ENCODE assay signal across 12 mouse cellular contexts in the genomic region with DNA sequence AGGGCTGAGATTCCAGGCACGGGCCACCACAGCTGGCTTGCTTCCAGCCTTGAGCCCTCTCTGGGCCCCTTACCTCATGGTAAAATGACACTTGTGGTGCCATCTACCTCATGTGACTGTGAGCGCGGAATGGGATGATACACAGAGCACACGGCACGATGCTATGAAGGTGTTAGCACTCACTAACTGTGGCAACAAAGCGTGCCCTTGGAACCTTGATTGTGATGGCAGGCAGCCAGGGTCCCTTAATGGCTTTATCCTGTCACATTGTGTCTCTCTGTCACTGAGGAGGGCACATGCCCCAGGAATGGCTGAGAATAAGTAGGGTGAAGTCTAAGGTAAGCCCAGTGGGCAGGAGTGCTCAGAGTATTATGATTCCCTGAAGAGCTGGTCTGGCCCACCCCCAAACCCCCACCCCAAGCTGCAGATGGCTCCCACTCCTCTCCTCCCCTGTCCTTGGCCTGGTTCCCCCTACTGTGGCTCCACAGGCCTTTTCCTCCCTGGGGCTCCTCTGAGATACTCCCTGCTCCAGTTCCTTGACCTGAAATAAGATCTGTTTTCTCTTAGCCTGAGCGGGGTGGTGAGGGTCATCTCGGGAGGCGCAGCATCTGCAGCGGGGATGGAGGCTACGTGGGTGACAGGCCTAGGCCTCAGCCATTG. TPM values are rescaled to one million over a fixed set of nuclear protein-coding genes. Genes with fewer than 3 reads are reported as not detected.
DNase-seq lines count a peak whose midpoint lies in the region; ATAC-seq and TF ChIP-seq lines count a peak whose summit lies in the region.
"Had no signal": no experiment of that assay in that cellular context is flagged by ENCODE, and none has a peak within 500 bp of the region (broad histone marks: within the 10 kb centered on the region; RNA-seq: fewer than 3 reads in every experiment).

No protein-coding gene starts in this region.

- TF ChIP-seq CTCF in heart, postnatal 0 days (IDR thresholded peaks at IDR 0.05; ENCODE audit: low read depth), result no peak

- H3K27ac ChIP-seq in midbrain, embryonic 11.5 days (ENCODE audit: low read depth, low read length), result no peak overlapping the region
- H3K27ac ChIP-seq in midbrain, embryonic 13.5 days, result no peak overlapping the region
- peak overlapping the region; percentile 97 for H3K27ac ChIP-seq in heart, postnatal 0 days (ENCODE audit: low read depth)
- H3K27ac ChIP-seq: hindbrain, embryonic 12.5 days; limb, embryonic 15.5 days; lung, embryonic 15.5 days had no signal

- 70% methylated on average over 11 of the region's 11 CpGs for WGBS in midbrain, embryonic 11.5 days
- 70% methylated on average over 11 of the region's 11 CpGs for WGBS in midbrain, embryonic 13.5 days
- WGBS in heart, postnatal 0 days, result 37% methylated on average over 11 of the region's 11 CpGs

- no peak overlapping the region for H3K4me3 ChIP-seq in midbrain, embryonic 11.5 days (ENCODE audit: low read depth, low read length)
- H3K4me3 ChIP-seq in midbrain, embryonic 13.5 days (replicated peaks), result no peak overlapping the region
- H3K4me3 ChIP-seq in heart, postnatal 0 days (ENCODE audit: low read depth, low read length), result no peak overlapping the region
- H3K4me3 ChIP-seq: hindbrain, embryonic 12.5 days; limb, embryonic 15.5 days; lung, embryonic 15.5 days had no signal

- ATAC-seq in midbrain, embryonic 11.5 days (ENCODE audit: low FRiP score), result no peak
- ATAC-seq in midbrain, embryonic 13.5 days, result no peak
- no peak for ATAC-seq in heart, postnatal 0 days (ENCODE audit: insufficient read depth, low read depth)
- ATAC-seq in erythroid progenitor cell, adult 5-6 weeks (replicated peaks; ENCODE audit: low FRiP score, poor library complexity, severe bottlenecking), result no peak

- H3K27me3 ChIP-seq in midbrain, embryonic 11.5 days (ENCODE audit: control insufficient read depth, insufficient read depth, low read length), result peaks cover 32% of the 10 kb centered on the region
- H3K27me3 ChIP-seq in midbrain, embryonic 13.5 days, result peaks cover 73% of the 10 kb centered on the region
- no peaks in the 10 kb centered on the region for H3K27me3 ChIP-seq in heart, postnatal 0 days (ENCODE audit: control insufficient read depth, insufficient read depth, low read length)

- DNase-seq in gastrocnemius, postnatal 25 days, result peak; percentile 35
- no peak for DNase-seq in gastrocnemius, postnatal 14 days
- no peak for DNase-seq in midbrain, embryonic 11.5 days (ENCODE audit: low spot score, missing footprints)
- DNase-seq in heart, postnatal 0 days (ENCODE audit: low spot score), result peak; percentile 72
- no peak for DNase-seq in spleen, postnatal 4 days (ENCODE audit: low spot score in 2 of 2)
- DNase-seq: retina, postnatal 1 day; spleen, adult 18-20 months had no signal

- H3K36me3 ChIP-seq in midbrain, embryonic 11.5 days (ENCODE audit: control insufficient read depth, insufficient read depth, low read length), result no peaks in the 10 kb centered on the region
- no peaks in the 10 kb centered on the region for H3K36me3 ChIP-seq in midbrain, embryonic 13.5 days
- H3K36me3 ChIP-seq in heart, postnatal 0 days (replicated peaks; ENCODE audit: control insufficient read depth, insufficient read depth, low read length), result no peaks in the 10 kb centered on the region
- H3K36me3 ChIP-seq: hindbrain, embryonic 12.5 days; limb, embryonic 15.5 days; lung, embryonic 15.5 days had no signal

- peak; percentile 74 for TF ChIP-seq EP300 in heart, postnatal 0 days (IDR thresholded peaks at IDR 0.05; ENCODE audit: low read depth)

- intact Hi-C loops in gastrocnemius, postnatal 14 days (cut with DNase I; ENCODE audit: low total_unique reads), result no loop called here

- peak overlapping the region; percentile 9; the same call in 1 of the 2 replicates for H3K9ac ChIP-seq in midbrain, embryonic 11.5 days (ENCODE audit: low read length)
- no peak overlapping the region for H3K9ac ChIP-seq in midbrain, embryonic 13.5 days (replicated peaks)
- H3K9ac ChIP-seq in heart, postnatal 0 days (replicated peaks; ENCODE audit: low read depth, low read length), result peak overlapping the region; percentile 19; the same call in 1 of the 2 replicates
- H3K9ac ChIP-seq: hindbrain, embryonic 12.5 days; limb, embryonic 15.5 days; lung, embryonic 15.5 days had no signal

- H3K4me1 ChIP-seq in midbrain, embryonic 11.5 days (ENCODE audit: control insufficient read depth, insufficient read depth, low read length), result peaks cover 20% of the 10 kb centered on the region
- peaks cover 30% of the 10 kb centered on the region for H3K4me1 ChIP-seq in midbrain, embryonic 13.5 days (replicated peaks)
- H3K4me1 ChIP-seq in heart, postnatal 0 days (ENCODE audit: control insufficient read depth, insufficient read depth), result peaks cover 62% of the 10 kb centered on the region

- H3K4me2 ChIP-seq in midbrain, embryonic 11.5 days, result no peak overlapping the region
- H3K4me2 ChIP-seq in midbrain, embryonic 13.5 days (replicated peaks), result no peak overlapping the region
- no peak overlapping the region for H3K4me2 ChIP-seq in heart, postnatal 0 days (ENCODE audit: low read depth, low read length)
- H3K4me2 ChIP-seq: hindbrain, embryonic 12.5 days; limb, embryonic 15.5 days; lung, embryonic 15.5 days had no signal

- no peaks in the 10 kb centered on the region for H3K9me3 ChIP-seq in midbrain, embryonic 11.5 days (ENCODE audit: control insufficient read depth, low read length)
- no peaks in the 10 kb centered on the region for H3K9me3 ChIP-seq in midbrain, embryonic 13.5 days
- no peaks in the 10 kb centered on the region for H3K9me3 ChIP-seq in heart, postnatal 0 days (replicated peaks; ENCODE audit: control insufficient read depth, low read length)
- H3K9me3 ChIP-seq: hindbrain, embryonic 12.5 days; limb, embryonic 15.5 days; lung, embryonic 15.5 days had no signal

RNA-seq across cellular contexts. Expression of gene Plcd3, which starts 2.8 kb away (rescaled TPM):
- 1 to 10 TPM; 3.2 to 3.9 TPM for total RNA-seq in gastrocnemius, postnatal 25 days (2021)
- total RNA-seq in gastrocnemius, postnatal 14 days (2021), result 1 to 10 TPM; 4.5 TPM
- 0.63 and 0.86 TPM in 2 replicates for polyA plus RNA-seq in midbrain, embryonic 11.5 days (2014; fragmentation: Nextera tagmentation; extraction: Ambion mirVana)
- polyA plus RNA-seq in midbrain, embryonic 13.5 days (2015; fragmentation: Nextera tagmentation; extraction: Ambion mirVana), result 0.99 and 1.1 TPM in 2 replicates
- 27.0 and 38.9 TPM in 2 replicates for total RNA-seq in heart, postnatal 0 days (2014; rRNA removed; ENCODE audit: low replicate concordance)
- polyA plus RNA-seq in heart, postnatal 0 days (2015; fragmentation: Nextera tagmentation; extraction: Ambion mirVana), result 14.5 and 16.3 TPM in 2 replicates
- total RNA-seq in erythroid progenitor cell, adult 5-6 weeks (2015; ENCODE audit: low replicate concordance), result 1.4 TPM in 1 of 2 replicates, not detected in the other
- 3.1 TPM in 1 of 2 replicates, not detected in the other for total RNA-seq in erythroid progenitor cell, adult 5-6 weeks (2017; ENCODE audit: low replicate concordance)

RNA-seq across cellular contexts. Expression of gene Acbd4, which starts 2.8 kb away (rescaled TPM):
- 10 to 100 TPM; 23.7 to 29.7 TPM for total RNA-seq in gastrocnemius, postnatal 25 days (2021)
- total RNA-seq in gastrocnemius, postnatal 14 days (2021), result 10 to 100 TPM; 30.0 to 35.7 TPM
- polyA plus RNA-seq in midbrain, embryonic 11.5 days (2014; fragmentation: Nextera tagmentation; extraction: Ambion mirVana), result 8.2 and 10.5 TPM in 2 replicates
- polyA plus RNA-seq in midbrain, embryonic 13.5 days (2015; fragmentation: Nextera tagmentation; extraction: Ambion mirVana), result 6.5 and 7.8 TPM in 2 replicates
- 16.3 and 20.0 TPM in 2 replicates for total RNA-seq in heart, postnatal 0 days (2014; rRNA removed; ENCODE audit: low replicate concordance)
- polyA plus RNA-seq in heart, postnatal 0 days (2015; fragmentation: Nextera tagmentation; extraction: Ambion mirVana), result 21.6 and 22.2 TPM in 2 replicates
- 13.4 and 21.6 TPM in 2 replicates for total RNA-seq in erythroid progenitor cell, adult 5-6 weeks (2015; ENCODE audit: low replicate concordance)
- total RNA-seq in erythroid progenitor cell, adult 5-6 weeks (2017; ENCODE audit: low replicate concordance), result 25.6 and 60.5 TPM in 2 replicates

RNA-seq across cellular contexts. Expression of gene Hexim1, which starts 17.4 kb away (rescaled TPM):
- total RNA-seq in gastrocnemius, postnatal 25 days (2021), result 10 to 100 TPM; 17.4 to 19.0 TPM
- total RNA-seq in gastrocnemius, postnatal 14 days (2021), result 10 to 100 TPM; 20.7 to 21.5 TPM
- 4.6 and 5.2 TPM in 2 replicates for polyA plus RNA-seq in midbrain, embryonic 11.5 days (2014; fragmentation: Nextera tagmentation; extraction: Ambion mirVana)
- polyA plus RNA-seq in midbrain, embryonic 13.5 days (2015; fragmentation: Nextera tagmentation; extraction: Ambion mirVana), result 3.5 and 3.9 TPM in 2 replicates
- total RNA-seq in heart, postnatal 0 days (2014; rRNA removed; ENCODE audit: low replicate concordance), result 9.0 and 11.0 TPM in 2 replicates
- 3.2 and 3.3 TPM in 2 replicates for polyA plus RNA-seq in heart, postnatal 0 days (2015; fragmentation: Nextera tagmentation; extraction: Ambion mirVana)
- 7.5 and 14.1 TPM in 2 replicates for total RNA-seq in erythroid progenitor cell, adult 5-6 weeks (2015; ENCODE audit: low replicate concordance)
- 20.8 and 26.7 TPM in 2 replicates for total RNA-seq in erythroid progenitor cell, adult 5-6 weeks (2017; ENCODE audit: low replicate concordance)

RNA-seq across cellular contexts. Expression of gene Hexim2, which starts 33.6 kb away (rescaled TPM):
- 1 to 10 TPM; 1.0 to 1.9 TPM for total RNA-seq in gastrocnemius, postnatal 25 days (2021)
- total RNA-seq in gastrocnemius, postnatal 14 days (2021), result 1 to 10 TPM; 2.7 to 3.8 TPM
- polyA plus RNA-seq in midbrain, embryonic 11.5 days (2014; fragmentation: Nextera tagmentation; extraction: Ambion mirVana), result 5.0 and 6.3 TPM in 2 replicates
- 18.8 and 20.0 TPM in 2 replicates for polyA plus RNA-seq in midbrain, embryonic 13.5 days (2015; fragmentation: Nextera tagmentation; extraction: Ambion mirVana)
- 1.6 and 1.7 TPM in 2 replicates for total RNA-seq in heart, postnatal 0 days (2014; rRNA removed; ENCODE audit: low replicate concordance)
- polyA plus RNA-seq in heart, postnatal 0 days (2015; fragmentation: Nextera tagmentation; extraction: Ambion mirVana), result 4.2 and 4.9 TPM in 2 replicates
- total RNA-seq in erythroid progenitor cell, adult 5-6 weeks (2015; ENCODE audit: low replicate concordance), result 1.8 and 3.8 TPM in 2 replicates
- total RNA-seq in erythroid progenitor cell, adult 5-6 weeks (2017; ENCODE audit: low replicate concordance), result 5.9 and 13.0 TPM in 2 replicates

Comparison
In these comparisons a context has a peak if more than half of its experiments do, and no peak if none do; other contexts are left out.
1. DNase-seq: peak in gastrocnemius, postnatal 25 days (single experiment) and heart, postnatal 0 days (single experiment); none in gastrocnemius, postnatal 14 days (single experiment), midbrain, embryonic 11.5 days (single experiment) and spleen, postnatal 4 days (0 of 2).